ENCODE assay signal across 19 mouse cellular contexts in the genomic region with DNA sequence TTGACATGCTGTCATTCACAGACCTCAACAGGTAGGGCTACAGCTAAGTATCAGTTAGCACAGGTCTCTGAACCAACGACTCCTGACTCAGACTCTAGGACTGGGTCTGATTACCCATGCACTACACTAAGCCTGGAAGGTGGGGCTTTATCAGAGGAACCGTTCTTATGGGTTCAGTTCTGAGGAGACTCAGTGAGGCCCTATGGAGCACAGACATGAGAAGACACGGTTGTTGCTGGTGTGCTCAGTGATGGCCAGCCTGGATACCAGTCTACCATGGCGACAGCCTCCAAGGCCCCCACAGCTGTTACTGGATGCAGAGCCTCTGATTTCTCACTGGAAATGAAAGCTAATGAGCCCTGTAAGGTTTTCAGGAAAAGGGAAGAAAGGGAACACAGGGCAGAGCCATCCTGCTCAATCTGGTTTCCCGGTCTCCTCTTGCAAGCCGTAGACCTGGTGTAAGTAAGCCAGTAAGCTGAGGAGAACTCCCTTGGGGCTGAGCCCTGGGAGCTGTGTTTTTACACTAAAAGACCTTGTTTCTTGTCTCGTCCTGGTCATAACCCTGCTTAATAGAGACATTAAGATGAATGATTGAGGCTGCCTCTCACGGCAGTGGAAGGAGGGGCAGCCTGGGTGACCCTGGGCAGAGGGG. TPM values are rescaled to one million over a fixed set of nuclear protein-coding genes. Genes with fewer than 3 reads are reported as not detected.
DNase-seq lines count a peak whose midpoint lies in the region; ATAC-seq and TF ChIP-seq lines count a peak whose summit lies in the region.
"Had no signal": no experiment of that assay in that cellular context is flagged by ENCODE, and none has a peak within 500 bp of the region (broad histone marks: within the 10 kb centered on the region; RNA-seq: fewer than 3 reads in every experiment).

No protein-coding gene starts in this region.

- no peak overlapping the region for H3K27ac ChIP-seq in hindbrain, embryonic 15.5 days (replicated peaks)
- no peak overlapping the region for H3K27ac ChIP-seq in hindbrain, embryonic 13.5 days
- no peak overlapping the region for H3K27ac ChIP-seq in kidney, postnatal 0 days
- peak overlapping the region; percentile 16; the same call in 1 of the 2 replicates for H3K27ac ChIP-seq in limb, embryonic 10.5 days
- no peak overlapping the region for H3K27ac ChIP-seq in intestine, embryonic 15.5 days
- H3K27ac ChIP-seq: embryonic facial prominence, embryonic 12.5 days; forebrain, embryonic 12.5 days; heart, embryonic 13.5 days; hindbrain, postnatal 0 days had no signal

- H3K36me3 ChIP-seq in hindbrain, embryonic 15.5 days = no peaks in the 10 kb centered on the region
- H3K36me3 ChIP-seq in hindbrain, embryonic 13.5 days = no peaks in the 10 kb centered on the region
- no peaks in the 10 kb centered on the region for H3K36me3 ChIP-seq in kidney, postnatal 0 days (ENCODE audit: insufficient read depth, low read length)
- no peaks in the 10 kb centered on the region for H3K36me3 ChIP-seq in limb, embryonic 10.5 days
- no peaks in the 10 kb centered on the region for H3K36me3 ChIP-seq in intestine, embryonic 15.5 days
- H3K36me3 ChIP-seq: embryonic facial prominence, embryonic 12.5 days; forebrain, embryonic 12.5 days; heart, embryonic 13.5 days had no signal

- no peaks in the 10 kb centered on the region for H3K27me3 ChIP-seq in hindbrain, embryonic 15.5 days
- H3K27me3 ChIP-seq in hindbrain, embryonic 13.5 days = peaks cover 38% of the 10 kb centered on the region
- H3K27me3 ChIP-seq in kidney, postnatal 0 days (ENCODE audit: insufficient read depth, low read length) = no peaks in the 10 kb centered on the region
- peaks cover 12% of the 10 kb centered on the region for H3K27me3 ChIP-seq in limb, embryonic 10.5 days (ENCODE audit: low read depth, poor library complexity, severe bottlenecking)
- no peaks in the 10 kb centered on the region for H3K27me3 ChIP-seq in intestine, embryonic 15.5 days (replicated peaks)
- H3K27me3 ChIP-seq: embryonic facial prominence, embryonic 12.5 days had no signal

- 63% methylated on average over 8 of the region's 8 CpGs for WGBS in hindbrain, embryonic 15.5 days
- 66% methylated on average over 8 of the region's 8 CpGs for WGBS in hindbrain, embryonic 13.5 days
- 37% methylated on average over 8 of the region's 8 CpGs for WGBS in kidney, postnatal 0 days
- 76% methylated on average over 8 of the region's 8 CpGs for WGBS in limb, embryonic 10.5 days
- WGBS in intestine, embryonic 15.5 days = 69% methylated on average over 8 of the region's 8 CpGs

- H3K4me1 ChIP-seq in hindbrain, embryonic 15.5 days (replicated peaks) = no peaks in the 10 kb centered on the region
- H3K4me1 ChIP-seq in hindbrain, embryonic 13.5 days (replicated peaks) = 0 out of 2 replicates have a peak, but pooled peaks cover 13% of the 10 kb centered on the region
- no peaks in the 10 kb centered on the region for H3K4me1 ChIP-seq in kidney, postnatal 0 days (replicated peaks; ENCODE audit: insufficient read depth, low read length)
- H3K4me1 ChIP-seq in limb, embryonic 10.5 days = peaks cover 32% of the 10 kb centered on the region
- no peaks in the 10 kb centered on the region for H3K4me1 ChIP-seq in intestine, embryonic 15.5 days (replicated peaks)
- H3K4me1 ChIP-seq: embryonic facial prominence, embryonic 12.5 days; heart, embryonic 13.5 days had no signal

- H3K4me3 ChIP-seq in hindbrain, embryonic 15.5 days = no peak overlapping the region
- H3K4me3 ChIP-seq in hindbrain, embryonic 13.5 days = no peak overlapping the region
- H3K4me3 ChIP-seq in kidney, postnatal 0 days (replicated peaks; ENCODE audit: low read depth, low read length) = no peak overlapping the region
- H3K4me3 ChIP-seq in limb, embryonic 10.5 days = no peak overlapping the region
- no peak overlapping the region for H3K4me3 ChIP-seq in intestine, embryonic 15.5 days (replicated peaks)
- H3K4me3 ChIP-seq: embryonic facial prominence, embryonic 12.5 days; forebrain, embryonic 12.5 days; heart, embryonic 13.5 days had no signal

- TF ChIP-seq CTCF in kidney, postnatal 0 days (IDR thresholded peaks at IDR 0.05; ENCODE audit: low read depth) = no peak

- no peak overlapping the region for H3K4me2 ChIP-seq in hindbrain, embryonic 15.5 days
- no peak overlapping the region for H3K4me2 ChIP-seq in hindbrain, embryonic 13.5 days
- H3K4me2 ChIP-seq in kidney, postnatal 0 days (ENCODE audit: low read length) = no peak overlapping the region
- no peak overlapping the region for H3K4me2 ChIP-seq in intestine, embryonic 15.5 days (replicated peaks)
- H3K4me2 ChIP-seq: embryonic facial prominence, embryonic 12.5 days; forebrain, embryonic 12.5 days; heart, embryonic 13.5 days had no signal

- peak; percentile 48 for DNase-seq in embryo, embryonic 11 days
- DNase-seq in embryo, embryonic 10 days (ENCODE audit: low spot score) = no peak
- peak; percentile 57 for DNase-seq in kidney, postnatal 0 days (ENCODE audit: low spot score)
- DNase-seq in kidney, postnatal 36 days = no peak
- no peak for DNase-seq in limb, embryonic 10.5 days (ENCODE audit: low spot score)
- DNase-seq: adrenal gland, postnatal 25 days; cerebellum, adult 2 months; cerebellum, postnatal 10 days; gastrocnemius, postnatal 14 days; heart, postnatal 36 days had no signal

- peak; percentile 15; the same call in 1 of the 2 replicates for ATAC-seq in hindbrain, embryonic 15.5 days (ENCODE audit: low FRiP score, low read depth)
- ATAC-seq in hindbrain, embryonic 13.5 days (ENCODE audit: low FRiP score) = no peak
- peak; percentile 40; the same call in 1 of the 2 replicates for ATAC-seq in kidney, postnatal 0 days (replicated peaks; ENCODE audit: low FRiP score, low read depth)
- no peak for ATAC-seq in intestine, embryonic 15.5 days
- ATAC-seq: activated CD4-positive, CD25-positive, alpha-beta regulatory T cell, adult 4 months; forebrain, embryonic 16.5 days; hindbrain, postnatal 0 days had no signal

- H3K9me3 ChIP-seq in hindbrain, embryonic 15.5 days = no peaks in the 10 kb centered on the region
- no peaks in the 10 kb centered on the region for H3K9me3 ChIP-seq in hindbrain, embryonic 13.5 days
- H3K9me3 ChIP-seq in kidney, postnatal 0 days (replicated peaks; ENCODE audit: low read length) = no peaks in the 10 kb centered on the region
- H3K9me3 ChIP-seq in limb, embryonic 10.5 days (replicated peaks) = no peaks in the 10 kb centered on the region
- no peaks in the 10 kb centered on the region for H3K9me3 ChIP-seq in intestine, embryonic 15.5 days
- H3K9me3 ChIP-seq: embryonic facial prominence, embryonic 12.5 days; forebrain, embryonic 12.5 days; heart, embryonic 13.5 days had no signal

- H3K9ac ChIP-seq in hindbrain, embryonic 15.5 days = no peak overlapping the region
- no peak overlapping the region for H3K9ac ChIP-seq in hindbrain, embryonic 13.5 days
- H3K9ac ChIP-seq in kidney, postnatal 0 days (ENCODE audit: low read depth, low read length) = no peak overlapping the region
- no peak overlapping the region for H3K9ac ChIP-seq in intestine, embryonic 15.5 days
- H3K9ac ChIP-seq: embryonic facial prominence, embryonic 12.5 days; forebrain, embryonic 12.5 days; heart, embryonic 13.5 days had no signal

RNA-seq across cellular contexts. Expression of gene Eri3, which starts 10.7 kb away (rescaled TPM):
- 266 and 267 TPM in 2 replicates for polyA plus RNA-seq in hindbrain, embryonic 15.5 days (2015; fragmentation: Nextera tagmentation; extraction: Ambion mirVana)
- polyA plus RNA-seq in hindbrain, embryonic 13.5 days (2015; fragmentation: Nextera tagmentation; extraction: Ambion mirVana) = 205 and 214 TPM in 2 replicates
- polyA plus RNA-seq in kidney, postnatal 0 days (2015; fragmentation: Nextera tagmentation; extraction: Ambion mirVana) = 114 and 127 TPM in 2 replicates
- 114 and 147 TPM in 2 replicates for polyA plus RNA-seq in limb, embryonic 10.5 days (2016; fragmentation: Nextera tagmentation; extraction: Ambion mirVana)
- 95.5 and 102 TPM in 2 replicates for polyA plus RNA-seq in intestine, embryonic 15.5 days (2015; fragmentation: Nextera tagmentation; extraction: Ambion mirVana)

RNA-seq across cellular contexts. Expression of gene Rnf220, which starts 42.6 kb away (rescaled TPM):
- polyA plus RNA-seq in hindbrain, embryonic 15.5 days (2015; fragmentation: Nextera tagmentation; extraction: Ambion mirVana) = 108 and 122 TPM in 2 replicates
- 102 and 106 TPM in 2 replicates for polyA plus RNA-seq in hindbrain, embryonic 13.5 days (2015; fragmentation: Nextera tagmentation; extraction: Ambion mirVana)
- polyA plus RNA-seq in kidney, postnatal 0 days (2015; fragmentation: Nextera tagmentation; extraction: Ambion mirVana) = 60.8 and 62.1 TPM in 2 replicates
- polyA plus RNA-seq in limb, embryonic 10.5 days (2016; fragmentation: Nextera tagmentation; extraction: Ambion mirVana) = 100 and 106 TPM in 2 replicates
- 60.0 and 63.9 TPM in 2 replicates for polyA plus RNA-seq in intestine, embryonic 15.5 days (2015; fragmentation: Nextera tagmentation; extraction: Ambion mirVana)

Comparison
In these comparisons a context has a peak if more than half of its experiments do, and no peak if none do; other contexts are left out.
1. DNase-seq: peak in embryo, embryonic 11 days (single experiment) and kidney, postnatal 0 days (single experiment); none in embryo, embryonic 10 days (single experiment), kidney, postnatal 36 days (0 of 2) and limb, embryonic 10.5 days (single experiment).
2. ATAC-seq: peak in hindbrain, embryonic 15.5 days (single experiment) and kidney, postnatal 0 days (single experiment); none in hindbrain, embryonic 13.5 days (single experiment) and intestine, embryonic 15.5 days (single experiment).